Mouse (Mus musculus) cortical plate, adult 2 months (tissue): ENCODE data around the gene 2410015M20Rik.

ENCODE experiments used
- CTCF ChIP-seq: fragments of 200-500 bp; IDR thresholded peaks from 2 replicates; pipeline ENCODE4 v1.5.1; 2011; ENCODE audit warnings: mild to moderate bottlenecking, control low read depth, low read length; ENCODE audit not compliant: insufficient read depth; ENCODE audit errors: extremely low read depth
- POLR2A ChIP-seq: fragments of 200-500 bp; IDR thresholded peaks from 2 replicates; pipeline ENCODE4 v1.6.1; 2011; ENCODE audit warnings: mild to moderate bottlenecking, low read length, control low read depth; ENCODE audit not compliant: insufficient read depth; ENCODE audit errors: extremely low read depth

GRCm38 (mm10) chr17:56561866-56562265 is 47.7 kb downstream of the 2410015M20Rik start:
- no peak for TF ChIP-seq POLR2A
- no peak for TF ChIP-seq CTCF
